Mouse (Mus musculus): ENCODE measurements around the gene Psmd1.
"Not testable (repeated sequence)": the region's sequence is repeated elsewhere in the genome, so short reads cannot be mapped to it uniquely, and the experiment has no call there.

Psmd1 gene

DNA sequence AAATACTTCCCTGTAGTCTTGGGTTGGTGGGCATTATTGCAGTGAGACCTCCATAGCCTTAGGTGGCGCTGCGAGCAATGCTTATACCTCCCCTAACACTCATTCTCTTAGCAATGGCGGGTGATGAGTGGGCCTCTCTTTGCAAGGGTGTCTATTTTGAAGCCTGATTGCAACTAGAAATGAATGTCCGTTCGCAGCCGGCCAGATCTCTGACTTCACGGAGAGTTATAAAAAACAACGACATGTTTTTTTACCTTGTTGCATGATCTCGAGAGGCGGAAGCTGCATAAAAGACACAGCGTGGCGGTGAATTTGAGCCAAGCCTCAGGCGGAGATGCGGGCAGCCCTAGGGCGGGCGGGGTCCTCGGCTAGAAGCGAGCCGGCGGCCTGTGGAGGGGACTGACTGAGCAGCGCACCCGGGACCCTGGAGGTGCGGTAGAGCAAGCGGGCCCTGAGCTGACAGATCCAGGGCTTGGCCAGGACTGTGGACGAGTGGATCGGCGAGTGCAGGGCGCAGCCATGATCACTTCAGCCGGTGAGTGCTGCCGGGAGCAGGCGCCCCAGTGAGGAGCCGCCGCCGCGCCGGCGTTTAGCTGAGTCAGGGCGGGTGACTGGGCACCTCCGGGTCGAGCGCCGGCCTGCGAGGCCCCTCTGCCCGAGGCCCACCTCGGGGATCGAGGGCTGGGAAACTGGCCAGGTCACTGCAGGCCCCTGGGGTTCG is at the start of gene Psmd1:
Psmd1 (plus strand) TSS at position 117 of the 721 bp plus-strand sequence.
- peak; percentile 97 for DNase-seq (ENCODE audit: low spot score)

DNA sequence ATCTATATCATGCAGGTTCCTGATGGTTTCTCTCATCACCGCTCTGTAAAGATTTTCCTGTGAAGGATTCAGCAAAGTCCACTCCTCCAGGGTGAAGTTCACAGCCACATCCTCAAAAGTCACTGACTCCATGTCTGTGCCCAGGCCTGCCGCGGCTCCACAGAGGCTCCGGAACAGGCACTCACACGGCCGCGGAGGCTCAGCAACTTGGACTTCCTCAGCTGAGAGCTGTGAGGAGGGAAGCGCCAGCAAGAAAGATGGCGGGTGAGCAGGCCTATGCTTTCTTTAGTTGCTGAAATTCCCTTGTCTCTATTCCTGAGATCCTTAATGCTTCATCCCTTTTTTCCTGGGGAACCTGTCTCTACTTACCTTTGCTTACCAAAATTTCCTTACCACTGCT is 48.4 kb upstream of the Psmd1 start:
- not testable (repeated sequence) for DNase-seq (ENCODE audit: low spot score)

DNA sequence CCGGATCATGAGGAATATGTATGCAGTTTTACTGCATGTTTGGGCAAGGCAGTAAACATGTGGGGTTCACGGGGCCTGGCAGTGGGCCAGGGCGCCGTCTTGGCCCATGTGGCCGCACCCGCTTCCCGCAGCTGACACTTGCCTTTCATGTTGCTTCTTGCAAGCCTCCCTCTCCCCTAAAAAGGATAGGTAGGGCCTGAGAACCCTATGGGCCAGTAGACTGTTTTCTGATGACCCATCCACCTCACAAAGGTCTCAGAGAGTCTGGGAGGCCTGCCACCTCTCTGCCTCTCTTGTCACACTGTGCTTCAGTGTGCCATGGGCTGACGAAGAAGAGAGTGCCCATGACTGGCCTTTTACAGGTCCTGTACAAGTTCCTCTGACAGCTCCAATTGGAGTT is 47.7 kb upstream of the Psmd1 start, which contains the start of gene Spata3:
Spata3 (plus strand) TSS at position 301 of the 400 bp plus-strand sequence.
- no peak for DNase-seq (ENCODE audit: low spot score)

DNA sequence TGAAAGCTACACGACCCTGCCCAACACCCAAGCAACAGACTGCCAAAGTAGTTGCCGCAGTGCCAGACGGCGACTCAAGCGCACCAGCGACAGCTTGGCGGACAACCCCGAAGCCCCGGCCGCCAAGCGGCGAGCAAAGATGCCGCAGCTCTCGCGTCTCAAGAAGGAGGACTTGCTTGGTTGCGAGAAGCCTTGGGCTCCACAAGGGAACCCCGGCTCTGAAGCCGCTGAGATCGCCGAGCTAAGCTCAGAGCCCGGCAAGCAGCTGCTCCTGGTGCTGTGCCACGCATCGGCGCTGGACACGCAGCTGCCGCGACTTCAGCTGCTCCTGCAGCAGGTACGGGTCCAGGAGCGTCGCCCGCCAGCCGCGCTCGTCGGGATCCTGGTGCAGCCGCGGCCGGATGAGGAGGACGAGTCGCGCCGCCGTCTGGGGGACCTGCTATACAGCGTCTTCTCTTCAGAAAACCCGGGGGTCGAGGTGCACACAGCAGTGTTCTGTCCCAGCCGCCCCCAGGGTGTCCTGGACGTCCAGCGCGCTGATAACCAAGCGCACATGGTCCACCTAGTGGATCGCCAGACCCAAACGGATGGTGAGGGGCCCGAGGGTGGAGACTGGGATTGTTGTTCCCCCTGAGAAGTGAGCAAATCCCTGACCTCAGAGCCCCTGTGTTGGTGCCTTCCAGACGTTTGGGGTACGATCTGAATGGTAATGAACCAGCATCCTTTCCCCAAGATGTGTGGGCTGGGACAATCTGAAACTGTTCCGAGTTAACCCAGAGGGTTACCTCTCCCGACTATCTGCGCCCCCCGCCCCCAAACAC is 45.7 kb upstream of the Psmd1 start:
- peak; percentile 77 for DNase-seq (ENCODE audit: low spot score)

DNA sequence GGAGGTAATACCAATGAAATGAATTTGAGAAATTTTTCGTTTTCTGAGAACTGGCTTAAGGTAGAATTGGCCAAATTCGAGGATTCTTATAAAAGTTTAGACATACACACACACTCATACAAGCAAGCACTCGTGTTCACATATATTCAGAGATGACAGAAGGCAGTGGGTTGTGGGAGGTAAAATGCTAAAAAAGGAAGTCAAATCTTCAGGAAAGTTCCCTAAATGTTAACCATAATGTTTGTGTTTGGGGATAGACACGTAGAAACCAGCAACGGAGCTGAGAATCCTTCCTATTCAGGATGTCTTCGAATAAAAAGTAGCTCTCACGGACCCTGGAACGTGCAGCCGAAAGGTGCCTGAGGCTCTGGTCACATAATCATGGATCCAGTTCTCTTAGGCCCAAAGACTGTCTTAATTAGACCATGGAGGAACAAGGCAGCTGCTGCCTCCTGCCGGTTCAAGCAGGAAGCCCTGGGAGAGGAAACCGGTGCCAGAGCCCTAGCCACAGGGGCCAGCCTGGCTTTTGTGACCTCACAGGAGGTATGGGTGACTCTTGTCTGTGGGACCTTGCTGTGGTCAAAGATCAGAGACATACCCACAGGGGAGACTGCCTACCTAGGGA is 42.7 kb upstream of the Psmd1 start:
- no peak for DNase-seq (ENCODE audit: low spot score)

DNA sequence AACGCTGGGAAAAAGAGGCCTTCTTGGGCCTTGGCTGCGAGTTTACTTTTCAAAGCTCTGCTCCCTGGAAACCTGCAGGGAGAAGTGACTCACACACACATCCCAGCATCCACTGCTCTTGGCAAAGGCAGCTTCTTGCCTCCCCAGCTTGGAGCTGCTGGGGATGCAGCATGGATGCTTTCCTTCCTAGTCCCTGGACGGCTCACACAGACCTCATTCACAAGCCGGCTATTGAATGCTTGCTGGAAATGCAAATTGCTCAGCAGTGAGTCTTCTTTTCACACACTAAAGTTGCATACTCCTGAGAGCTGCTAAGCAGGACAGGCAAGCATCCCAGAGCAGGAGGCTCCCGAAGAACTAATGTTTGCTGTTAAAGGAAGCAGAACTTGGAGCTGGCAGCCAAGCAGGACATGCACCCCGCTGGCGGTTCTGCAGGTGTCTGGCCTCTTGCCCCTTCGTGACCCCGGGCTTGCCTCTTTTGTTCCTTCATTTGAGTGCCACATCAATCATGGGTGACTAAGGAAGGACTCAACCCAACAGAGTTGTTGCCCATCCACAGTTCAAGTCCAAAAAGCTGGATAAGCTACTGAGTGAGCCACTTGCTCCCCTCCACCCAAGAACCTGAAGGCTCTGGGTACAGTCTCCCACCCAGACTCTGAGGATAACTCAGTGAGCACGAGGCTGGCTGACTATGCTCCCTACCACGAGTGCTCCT is 31.8 kb upstream of the Psmd1 start:
- peak; percentile 53 for DNase-seq (ENCODE audit: low spot score)

DNA sequence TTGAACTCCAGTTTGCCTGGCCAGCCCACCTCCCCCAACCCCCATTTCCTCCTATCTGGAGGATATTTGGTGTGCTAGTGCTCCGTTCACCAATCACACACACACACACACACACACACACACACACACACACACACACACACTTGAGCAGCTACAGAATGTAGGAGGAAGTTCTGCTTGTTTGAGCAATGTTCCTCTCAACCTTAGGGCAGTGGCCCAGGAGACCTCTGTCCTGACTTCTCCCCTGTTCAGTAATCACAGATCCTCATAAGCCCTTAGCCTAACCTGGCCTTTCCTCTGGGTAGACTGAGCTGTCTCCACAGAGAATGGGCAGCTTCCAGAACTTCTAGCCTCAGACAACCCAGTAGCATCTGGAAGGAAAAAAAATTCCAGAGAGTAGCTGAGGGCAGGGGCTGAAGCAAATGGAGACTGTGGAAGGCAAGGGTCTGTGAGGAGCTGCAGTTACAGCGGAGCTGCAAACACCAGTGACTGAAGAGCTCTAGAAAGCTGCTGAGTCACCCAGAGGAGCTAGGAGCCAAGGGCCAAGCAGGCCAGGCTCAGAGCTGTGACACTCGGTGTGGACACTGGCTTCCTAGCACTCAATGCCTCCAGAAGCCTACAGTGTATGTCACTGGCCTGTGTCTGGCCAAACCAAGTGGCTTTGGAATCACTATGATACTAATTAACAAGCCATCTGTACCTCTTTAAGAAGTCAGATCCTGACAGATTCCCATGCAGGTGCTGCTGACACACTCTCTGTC is 25.8 kb upstream of the Psmd1 start:
- DNase-seq (ENCODE audit: low spot score) = no peak

DNA sequence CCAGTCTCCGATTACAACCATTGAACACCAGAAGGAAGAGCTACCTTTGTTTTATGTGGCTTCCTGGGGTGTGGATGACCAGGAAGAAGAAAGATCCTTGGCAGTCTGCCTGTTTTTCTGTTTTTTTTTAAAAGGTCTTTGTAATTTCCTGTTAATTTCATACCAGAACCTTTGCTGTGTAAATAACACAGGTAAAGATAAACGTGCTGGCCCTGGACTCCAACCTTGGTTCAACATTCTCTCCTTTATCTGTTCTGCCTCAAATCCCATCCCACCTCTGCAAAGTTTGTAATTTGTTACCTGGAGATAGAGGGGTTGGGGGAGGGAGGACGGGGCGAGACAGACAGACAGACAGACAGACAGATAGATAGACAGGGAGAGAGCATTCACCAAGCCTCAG is 24.1 kb upstream of the Psmd1 start:
- no peak for DNase-seq (ENCODE audit: low spot score)

DNA sequence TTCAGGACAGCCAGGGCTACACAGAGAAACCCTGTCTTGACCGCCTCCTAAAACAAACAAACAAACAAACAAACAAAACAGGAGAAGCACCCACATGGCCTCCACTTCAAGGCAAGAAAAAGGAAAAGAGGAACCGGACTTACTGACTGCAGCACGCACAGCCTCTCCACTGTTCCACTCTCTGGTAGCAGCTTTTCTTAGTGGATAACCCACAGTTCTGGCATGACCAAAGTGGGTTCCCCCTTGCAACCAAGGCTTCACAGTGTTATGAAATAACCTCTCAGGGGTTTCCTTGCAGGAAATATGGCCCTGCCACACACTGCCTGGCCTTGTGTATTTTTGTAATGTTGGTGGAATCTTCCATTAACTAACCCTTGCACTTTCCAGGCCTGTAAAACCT is 23.4 kb upstream of the Psmd1 start:
- DNase-seq (ENCODE audit: low spot score) = no peak

DNA sequence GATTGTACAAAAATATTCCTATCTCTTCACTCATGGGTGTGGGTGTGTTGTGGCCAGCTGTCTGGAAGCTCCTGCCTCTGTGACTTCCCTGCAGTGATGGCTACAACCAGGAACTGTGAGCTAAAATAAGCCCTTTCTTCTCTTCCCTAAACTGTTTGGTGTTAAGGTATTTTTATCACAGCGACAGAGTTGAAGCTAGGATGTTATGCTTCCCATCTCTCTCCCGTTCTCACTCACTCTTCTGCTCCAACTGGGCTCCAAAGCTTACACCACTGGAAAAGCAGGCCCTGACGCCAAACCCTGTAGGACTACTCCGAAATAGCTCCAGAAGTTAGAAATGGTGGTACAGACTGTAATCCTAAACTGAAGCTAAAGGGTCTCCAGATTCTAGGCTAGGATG is 19.1 kb upstream of the Psmd1 start:
- no peak for DNase-seq (ENCODE audit: low spot score)

DNA sequence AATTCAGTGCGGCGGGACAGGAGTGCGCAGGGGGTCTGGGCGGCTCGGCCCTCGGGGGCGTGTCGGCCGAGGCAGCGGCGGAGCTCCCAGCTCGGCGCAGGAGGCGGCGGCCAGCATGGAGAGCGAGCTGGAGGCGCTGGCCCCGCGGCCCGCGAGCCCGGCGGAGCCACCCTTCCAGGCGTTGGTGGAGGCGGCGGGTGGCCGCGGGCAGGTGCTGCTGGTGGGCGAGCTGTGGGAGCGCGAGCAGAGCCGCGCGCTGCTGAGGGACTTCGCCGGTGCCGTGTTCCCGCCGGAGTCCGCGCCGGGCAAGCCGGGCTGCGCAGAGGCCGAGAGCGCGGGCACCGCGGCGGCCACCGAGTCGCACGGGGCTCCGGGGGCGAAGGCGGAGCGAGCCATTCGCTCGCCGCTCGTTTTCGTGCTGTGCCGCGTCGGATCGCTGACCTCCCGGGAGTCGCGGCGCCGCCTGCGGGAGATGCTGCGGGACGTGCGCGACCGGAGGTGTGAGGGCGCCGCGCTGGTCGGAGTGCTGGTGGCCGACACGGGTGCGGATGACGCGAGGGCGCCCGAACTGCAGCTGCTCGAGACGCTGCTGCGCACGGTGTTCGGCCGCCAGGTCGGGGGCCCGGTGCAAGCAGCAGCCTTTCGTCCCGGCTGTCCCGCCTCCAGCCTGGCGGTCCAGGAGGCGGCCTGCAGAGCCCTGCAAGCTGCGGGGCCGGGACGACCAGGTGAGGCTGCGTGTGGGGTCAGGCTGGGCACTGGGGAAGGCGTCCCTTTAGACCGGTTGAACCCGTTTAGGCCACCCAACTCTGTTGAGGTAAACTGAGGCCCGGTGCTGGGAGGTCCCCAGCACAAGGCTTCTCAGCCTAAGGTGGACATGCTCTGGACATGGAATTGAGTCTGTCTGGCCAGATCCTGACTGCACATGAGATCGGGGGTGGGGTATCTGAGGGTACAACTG is 18.1 kb upstream of the Psmd1 start, which contains the start of gene 2810459M11Rik:
2810459M11Rik (plus strand) TSS at position 16 of the 958 bp plus-strand sequence.
- DNase-seq (ENCODE audit: low spot score) = peak; percentile 57

DNA sequence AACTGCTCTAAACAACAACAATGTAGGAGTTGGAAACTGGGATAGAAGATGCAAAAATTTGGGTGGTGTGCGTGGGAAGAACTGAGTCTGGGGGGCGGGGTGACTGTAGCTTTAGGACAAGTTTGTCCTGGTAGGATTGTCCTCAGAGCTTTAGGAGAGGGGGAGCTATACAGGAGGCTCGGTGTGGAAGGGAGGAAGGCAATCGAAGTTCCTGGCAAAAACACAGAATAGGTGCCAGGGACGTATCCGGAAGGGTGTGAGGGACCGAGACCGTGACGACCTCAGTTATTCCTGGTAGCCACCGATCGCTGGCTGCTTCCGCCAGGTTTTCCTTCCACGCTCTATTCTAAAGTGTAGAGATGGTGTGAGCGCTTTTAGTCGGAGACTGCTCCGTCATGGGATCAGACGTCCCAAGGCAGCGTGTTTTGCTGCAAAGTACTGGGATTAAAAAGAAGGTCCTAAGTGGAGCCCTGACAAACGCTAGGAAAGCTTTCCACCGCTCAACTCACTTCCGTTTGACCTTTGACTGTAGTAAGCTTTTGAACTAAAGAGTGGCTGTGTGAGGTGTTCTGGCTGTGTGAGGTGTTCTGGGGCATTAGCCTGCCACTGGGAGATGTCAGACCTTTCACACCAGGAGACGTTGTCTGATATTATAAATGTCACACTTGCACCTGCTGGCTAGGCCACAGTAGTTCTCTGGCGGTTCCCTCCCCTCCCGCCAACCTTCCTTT is 17.2 kb upstream of the Psmd1 start:
- peak; percentile 8 for DNase-seq (ENCODE audit: low spot score)

DNA sequence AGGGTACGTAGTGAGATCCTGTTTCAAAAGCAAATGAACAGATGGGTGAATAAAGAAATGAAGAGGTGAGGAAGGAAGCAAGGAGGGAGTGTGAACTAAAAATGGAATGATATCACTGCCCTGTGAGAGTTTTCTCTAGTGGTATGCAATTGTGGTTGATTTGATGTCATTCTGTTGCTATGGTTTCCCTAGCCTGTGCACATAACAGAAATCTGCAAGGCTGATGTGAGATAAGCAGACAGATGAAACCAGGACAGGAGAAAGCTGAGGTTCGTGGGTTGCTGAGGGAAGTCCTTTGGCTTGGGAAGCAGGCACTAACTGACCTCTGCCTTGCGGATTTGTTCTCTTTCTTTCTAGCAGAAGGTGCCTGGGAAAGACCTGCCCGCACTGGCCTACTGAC is 16.0 kb upstream of the Psmd1 start:
- no peak for DNase-seq (ENCODE audit: low spot score)

DNA sequence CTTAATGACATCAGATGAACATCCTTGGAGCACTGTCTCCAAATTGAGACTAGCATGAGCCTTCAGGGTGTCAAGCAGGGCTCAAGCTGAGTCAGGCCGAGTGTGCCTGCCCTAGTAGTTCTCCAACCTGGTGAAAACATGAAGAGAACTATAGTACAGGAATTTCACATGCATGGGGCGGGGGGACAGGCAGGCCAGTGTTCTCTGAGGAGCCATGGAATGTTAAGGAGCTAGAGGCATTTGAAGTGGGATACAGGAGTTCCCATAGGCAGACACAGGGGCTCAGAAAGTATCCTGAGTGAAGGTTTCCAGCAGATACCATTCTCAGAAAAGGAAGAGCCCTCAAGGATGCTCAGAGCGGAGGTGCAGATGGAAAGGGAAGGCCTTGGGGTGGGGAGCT is 15.4 kb upstream of the Psmd1 start:
- DNase-seq (ENCODE audit: low spot score) = no peak

DNA sequence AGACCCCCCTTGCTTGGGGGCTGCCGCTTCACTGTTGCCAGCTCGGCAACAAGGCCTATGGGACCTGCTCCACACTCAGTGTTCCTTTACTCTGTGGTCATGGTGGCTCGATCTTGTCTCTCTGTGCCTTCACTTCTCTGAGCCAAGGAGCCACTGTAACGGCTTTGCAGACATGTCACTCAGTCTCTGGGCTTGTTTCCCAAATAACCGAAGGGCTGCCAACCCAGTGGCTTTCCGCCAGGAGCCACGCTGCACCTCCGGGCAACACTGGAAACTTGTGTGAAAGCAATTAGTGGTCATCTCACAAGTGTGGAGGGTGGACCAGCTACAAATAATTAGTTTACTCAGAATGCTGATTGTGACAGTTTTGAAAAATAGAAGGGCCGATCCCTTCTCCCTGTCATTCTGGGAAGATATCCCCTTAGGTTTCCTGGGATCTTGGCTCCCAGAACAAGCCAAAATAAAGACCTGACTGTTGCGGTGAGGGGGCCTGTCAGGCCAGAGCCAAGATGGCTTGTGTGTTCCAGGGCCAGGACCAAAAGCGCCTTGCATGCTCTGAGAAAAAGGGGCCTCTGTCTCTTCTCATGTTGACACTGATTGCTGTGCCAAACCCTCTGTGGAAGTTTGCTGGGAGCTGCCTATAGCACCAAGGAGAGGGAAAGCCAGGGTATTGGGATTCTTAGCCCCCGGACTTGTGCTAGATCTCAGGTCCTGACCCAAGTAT is 10.8 kb upstream of the Psmd1 start:
- DNase-seq (ENCODE audit: low spot score) = no peak

DNA sequence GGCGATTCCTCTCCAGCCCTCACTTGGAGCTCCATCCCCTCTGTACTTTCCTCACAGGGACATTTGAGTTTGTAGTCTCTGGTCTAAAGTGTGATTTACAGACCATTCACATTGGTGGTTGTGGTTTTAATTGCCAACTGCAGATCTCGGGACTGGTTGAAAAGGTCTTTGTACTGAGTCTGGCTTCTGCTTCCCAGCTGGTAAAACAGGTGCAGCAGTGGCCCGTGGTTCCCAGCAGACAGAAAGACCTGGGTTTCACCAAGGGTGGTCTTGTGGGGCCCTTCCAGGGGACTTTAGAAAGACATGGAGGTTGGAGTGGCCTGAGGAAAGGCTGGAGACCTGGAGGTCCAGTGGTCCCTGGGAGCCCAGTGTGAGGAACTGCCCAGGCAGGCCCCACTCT is 9.2 kb upstream of the Psmd1 start:
- no peak for DNase-seq (ENCODE audit: low spot score)

DNA sequence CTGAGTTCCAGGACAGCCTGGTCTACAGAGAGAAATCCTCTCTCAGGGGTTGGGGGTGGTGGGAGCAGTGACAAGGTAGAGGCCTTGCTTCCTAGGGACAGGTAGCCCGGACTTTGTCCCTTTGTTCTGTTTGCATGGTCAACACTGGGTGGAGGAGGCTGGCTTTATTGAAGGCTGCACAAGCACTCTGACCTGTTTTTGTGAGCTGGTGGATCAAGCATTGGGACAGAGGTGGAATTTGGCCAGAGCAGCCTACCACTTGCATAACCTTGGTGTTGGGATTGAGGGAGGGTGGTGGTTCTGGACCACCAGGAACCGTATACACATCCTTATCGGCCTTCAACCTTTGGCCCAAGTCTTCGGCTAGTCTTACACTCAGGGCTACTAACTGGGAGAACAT is 7.9 kb upstream of the Psmd1 start:
- DNase-seq (ENCODE audit: low spot score) = no peak

DNA sequence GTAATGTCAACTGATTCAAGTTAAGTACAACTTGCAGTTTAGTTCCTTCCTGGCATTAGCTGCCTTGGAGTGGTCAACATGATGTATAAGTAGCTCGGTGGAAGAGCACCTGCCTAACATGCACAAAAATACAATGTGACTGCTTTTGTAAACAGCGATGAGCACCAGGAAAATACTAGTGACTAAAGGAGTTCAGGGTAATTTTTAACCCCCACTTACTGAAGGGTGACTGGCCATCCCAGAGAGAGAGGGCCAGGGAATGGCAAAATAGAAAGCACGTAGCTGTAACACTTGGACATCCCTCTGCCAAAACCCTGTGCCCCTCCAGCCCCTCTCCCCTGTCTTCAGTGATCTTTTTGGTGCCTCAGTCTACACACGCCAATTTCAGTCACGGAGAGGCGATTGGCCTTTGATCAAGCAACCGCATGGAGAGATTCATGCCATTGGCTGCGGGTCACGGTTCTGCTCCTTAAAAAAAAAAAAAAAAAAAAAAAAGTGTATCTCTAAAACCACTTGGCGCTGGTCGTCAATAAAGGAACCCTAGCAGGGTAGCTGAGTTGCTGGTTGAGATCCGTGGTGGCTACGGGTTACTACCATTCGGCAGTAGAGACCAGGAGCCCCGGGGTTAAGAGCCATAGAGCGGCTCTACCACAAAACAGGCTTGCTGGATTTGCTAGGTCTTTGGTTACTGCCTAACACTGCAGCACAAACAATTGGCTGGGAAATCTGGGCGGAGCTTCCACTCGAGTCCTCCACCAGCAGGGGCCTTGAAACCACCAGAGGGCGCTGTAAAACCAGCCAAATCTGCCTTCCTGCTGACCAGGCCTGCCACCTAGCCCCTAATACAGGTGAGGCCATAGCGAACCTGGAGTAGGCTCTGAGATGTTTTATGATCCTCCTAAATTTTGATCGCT is 5.1 kb upstream of the Psmd1 start:
- DNase-seq (ENCODE audit: low spot score) = peak; percentile 94
